In genomic region chr10:93442183-93442582, GRCm38 (mm10) we compare ENCODE assay signal across 26 mouse cellular contexts. TPM values are rescaled to one million over a fixed set of nuclear protein-coding genes. Genes with fewer than 3 reads are reported as not detected.
DNase-seq lines count a peak whose midpoint lies in the region; ATAC-seq and TF ChIP-seq lines count a peak whose summit lies in the region.
"Had no signal": no experiment of that assay in that cellular context is flagged by ENCODE, and none has a peak within 500 bp of the region (broad histone marks: within the 10 kb centered on the region; RNA-seq: fewer than 3 reads in every experiment).

No protein-coding gene starts in this region.

- no peaks in the 10 kb centered on the region for H3K27me3 ChIP-seq in heart, embryonic 13.5 days (replicated peaks)
- H3K27me3 ChIP-seq in lung, embryonic 16.5 days (ENCODE audit: control insufficient read depth, insufficient read depth, low read depth, low read length), result no peaks in the 10 kb centered on the region
- H3K27me3 ChIP-seq in stomach, postnatal 0 days (ENCODE audit: control insufficient read depth, insufficient read depth, low read length), result no peaks in the 10 kb centered on the region
- H3K27me3 ChIP-seq: limb, embryonic 13.5 days; stomach, embryonic 15.5 days had no signal

- H3K9me3 ChIP-seq in heart, embryonic 13.5 days, result no peaks in the 10 kb centered on the region
- no peaks in the 10 kb centered on the region for H3K9me3 ChIP-seq in lung, embryonic 16.5 days (ENCODE audit: control insufficient read depth, low read length)
- no peaks in the 10 kb centered on the region for H3K9me3 ChIP-seq in stomach, postnatal 0 days (ENCODE audit: control insufficient read depth, low read length)
- H3K9me3 ChIP-seq: embryonic facial prominence, embryonic 10.5 days; limb, embryonic 13.5 days; liver, embryonic 13.5 days; stomach, embryonic 15.5 days had no signal

- no peak overlapping the region for H3K4me3 ChIP-seq in heart, embryonic 13.5 days
- H3K4me3 ChIP-seq in lung, embryonic 16.5 days (ENCODE audit: low read length), result no peak overlapping the region
- no peak overlapping the region for H3K4me3 ChIP-seq in stomach, postnatal 0 days (ENCODE audit: low read depth, low read length)
- H3K4me3 ChIP-seq: embryonic facial prominence, embryonic 10.5 days; limb, embryonic 13.5 days; liver, embryonic 13.5 days; stomach, embryonic 15.5 days had no signal

- peaks cover 83% of the 10 kb centered on the region for H3K4me1 ChIP-seq in heart, embryonic 13.5 days
- H3K4me1 ChIP-seq in lung, embryonic 16.5 days (replicated peaks; ENCODE audit: control insufficient read depth, insufficient read depth, low read length), result peaks cover 9% of the 10 kb centered on the region
- no peaks in the 10 kb centered on the region for H3K4me1 ChIP-seq in stomach, postnatal 0 days (replicated peaks; ENCODE audit: control insufficient read depth, insufficient read depth)

- WGBS in heart, embryonic 13.5 days, result 57% methylated on average over 3 of the region's 3 CpGs
- 80% methylated on average over 3 of the region's 3 CpGs for WGBS in lung, embryonic 16.5 days
- WGBS in stomach, postnatal 0 days, result 84% methylated on average over 3 of the region's 3 CpGs

- intact Hi-C loops in left cerebral cortex, postnatal 25 days (cut with DNase I), result no loop called here

- TF ChIP-seq CTCF in stomach, postnatal 0 days (IDR thresholded peaks at IDR 0.05; ENCODE audit: low read depth), result no peak

- no peak overlapping the region; the same call in 1 of the 2 replicates for H3K9ac ChIP-seq in heart, embryonic 13.5 days
- H3K9ac ChIP-seq in lung, embryonic 16.5 days (ENCODE audit: low read length), result no peak overlapping the region
- H3K9ac ChIP-seq in stomach, postnatal 0 days (ENCODE audit: low read length), result no peak overlapping the region
- H3K9ac ChIP-seq: limb, embryonic 13.5 days; liver, embryonic 13.5 days; stomach, embryonic 15.5 days had no signal

- ATAC-seq in heart, embryonic 13.5 days (ENCODE audit: extremely low read depth, insufficient number of reproducible peaks, low FRiP score, low TSS enrichment), result no peak
- peak; percentile 29; the same call in 1 of the 2 replicates for ATAC-seq in lung, embryonic 16.5 days (ENCODE audit: low read depth)
- peak; percentile 27; the same call in 1 of the 2 replicates for ATAC-seq in megakaryocyte, adult 5-6 weeks (ENCODE audit: poor library complexity, severe bottlenecking)
- no peak for ATAC-seq in stomach, postnatal 0 days (ENCODE audit: low FRiP score, low TSS enrichment)
- ATAC-seq: hindbrain, embryonic 16.5 days; midbrain, embryonic 16.5 days had no signal

- no peak overlapping the region for H3K4me2 ChIP-seq in heart, embryonic 13.5 days
- no peak overlapping the region for H3K4me2 ChIP-seq in lung, embryonic 16.5 days (ENCODE audit: low read depth, low read length)
- H3K4me2 ChIP-seq in stomach, postnatal 0 days (replicated peaks; ENCODE audit: low read depth), result no peak overlapping the region
- H3K4me2 ChIP-seq: limb, embryonic 13.5 days; liver, embryonic 13.5 days; stomach, embryonic 15.5 days had no signal

- DNase-seq in heart, adult 9 months (ENCODE audit: low spot score in 2 of 2), result no peak
- DNase-seq in lung, postnatal 10 days, result no peak
- DNase-seq in T-cell, adult 2 months (ENCODE audit: low spot score), result peak; percentile 44
- DNase-seq in stomach, postnatal 0 days (ENCODE audit: low spot score), result no peak
- no peak for DNase-seq in left cerebral cortex, postnatal 25 days (ENCODE audit: low spot score in 2 of 2)
- DNase-seq: adrenal gland, postnatal 36 days; B cell, adult 2 months; cerebellum, adult 18-20 months; cerebellum, postnatal 36 days; gastrocnemius, postnatal 10 days; kidney, adult 11 months; liver, embryonic 13.5 days; right cerebral cortex, postnatal 25 days had no signal

- peak overlapping the region; percentile 85 for H3K27ac ChIP-seq in heart, embryonic 13.5 days (replicated peaks)
- H3K27ac ChIP-seq in lung, embryonic 16.5 days (ENCODE audit: low read length), result no peak overlapping the region
- no peak overlapping the region for H3K27ac ChIP-seq in stomach, postnatal 0 days (replicated peaks)
- H3K27ac ChIP-seq: embryonic facial prominence, embryonic 10.5 days; kidney, postnatal 0 days; limb, embryonic 13.5 days; liver, embryonic 13.5 days; stomach, embryonic 15.5 days had no signal

- TF ChIP-seq EP300 in stomach, postnatal 0 days (optimal IDR thresholded peaks at IDR 0.05), result no peak

- H3K36me3 ChIP-seq in heart, embryonic 13.5 days, result no peaks in the 10 kb centered on the region
- no peaks in the 10 kb centered on the region for H3K36me3 ChIP-seq in lung, embryonic 16.5 days (ENCODE audit: control insufficient read depth, insufficient read depth, low read length)
- H3K36me3 ChIP-seq in stomach, postnatal 0 days (ENCODE audit: control insufficient read depth, insufficient read depth, low read length), result no peaks in the 10 kb centered on the region
- H3K36me3 ChIP-seq: embryonic facial prominence, embryonic 10.5 days; limb, embryonic 13.5 days; liver, embryonic 13.5 days; stomach, embryonic 15.5 days had no signal

RNA-seq across cellular contexts. Expression of gene Lta4h, which starts 11.0 kb away (rescaled TPM):
- polyA plus RNA-seq in heart, embryonic 13.5 days (2015; fragmentation: Nextera tagmentation; extraction: Ambion mirVana), result 262 and 266 TPM in 2 replicates
- polyA plus RNA-seq in lung, embryonic 16.5 days (2015; fragmentation: Nextera tagmentation; extraction: Ambion mirVana), result 194 and 210 TPM in 2 replicates
- total RNA-seq in megakaryocyte, adult 5-6 weeks (2015), result 297 and 307 TPM in 2 replicates
- total RNA-seq in megakaryocyte, adult 5-6 weeks (2017), result 232 and 285 TPM in 2 replicates
- polyA plus RNA-seq in stomach, postnatal 0 days (2015; fragmentation: Nextera tagmentation; extraction: Ambion mirVana), result 100 and 103 TPM in 2 replicates
- 10 to 100 TPM; 52.1 to 60.8 TPM for total RNA-seq in left cerebral cortex, postnatal 25 days (2021)

RNA-seq across cellular contexts. Expression of gene Hal, which starts 46.4 kb away (rescaled TPM):
- 0.12 and 0.15 TPM in 2 replicates for polyA plus RNA-seq in heart, embryonic 13.5 days (2015; fragmentation: Nextera tagmentation; extraction: Ambion mirVana)
- 0.14 and 0.50 TPM in 2 replicates for polyA plus RNA-seq in lung, embryonic 16.5 days (2015; fragmentation: Nextera tagmentation; extraction: Ambion mirVana)
- total RNA-seq in megakaryocyte, adult 5-6 weeks (2015), result 14.1 and 14.2 TPM in 2 replicates
- 6.9 and 10.2 TPM in 2 replicates for total RNA-seq in megakaryocyte, adult 5-6 weeks (2017)
- polyA plus RNA-seq in stomach, postnatal 0 days (2015; fragmentation: Nextera tagmentation; extraction: Ambion mirVana), result 0.47 and 0.81 TPM in 2 replicates
- not detected for total RNA-seq in left cerebral cortex, postnatal 25 days (2021)
- total RNA-seq: hematopoietic stem cell, adult 5-6 weeks; layer of hippocampus, postnatal 25 days had no signal
- polyA plus RNA-seq: forebrain, embryonic 11.5 days; kidney, postnatal 0 days; lung, postnatal 0 days; midbrain, embryonic 16.5 days had no signal

Comparison
In these comparisons a context has a peak if more than half of its experiments do, and no peak if none do; other contexts are left out.
1. ATAC-seq: peak in lung, embryonic 16.5 days (single experiment) and megakaryocyte, adult 5-6 weeks (single experiment); none in heart, embryonic 13.5 days (single experiment) and stomach, postnatal 0 days (single experiment).